Mouse (Mus musculus) c-Kit-positive CD71-positive TER-119-negative erythroid progenitor cells, embryonic 14.5 days (primary cell): ENCODE results near the gene Stard13.

Experiments used
- DNase-seq: peaks from one replicate; pipeline ENCODE4 v3.0.0-alpha.2; 2013; ENCODE audit warnings: low read depth

The Stard13 gene

DNA sequence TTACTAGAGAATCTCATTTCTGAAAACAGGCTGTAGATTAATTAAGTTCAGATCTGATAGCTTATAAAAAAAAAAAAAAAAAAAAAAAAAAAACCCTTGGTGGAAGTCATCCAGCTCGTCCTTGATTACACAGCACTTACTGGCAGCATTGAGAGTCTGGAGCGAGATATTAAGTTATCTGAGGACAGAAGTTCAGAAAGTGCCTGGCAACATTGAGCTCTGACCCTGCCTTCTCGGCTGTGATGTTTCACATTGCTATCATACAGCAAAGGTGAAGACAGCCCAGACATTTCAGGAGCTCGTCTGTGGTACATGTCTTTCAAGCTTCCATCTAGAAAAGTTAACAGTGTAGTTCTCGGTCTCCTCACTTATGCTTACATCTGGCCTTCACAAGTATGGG, 95.7 kb downstream of the Stard13 start:
- no peak for DNase-seq

- DNase-seq: no peak
Observed at GRCm38 (mm10) chr5:151137311-151137710, 96.3 kb downstream of the Stard13 start.

GRCm38 (mm10) chr5:151135965-151136364, 97.7 kb downstream of the Stard13 start:
- DNase-seq: peak; percentile 36

- no peak for DNase-seq
Observed at GRCm38 (mm10) chr5:151135078-151135826, 98.4 kb downstream of the Stard13 start.

GRCm38 (mm10) chr5:151134202-151134601, 99.4 kb downstream of the Stard13 start:
- DNase-seq: no peak

DNA sequence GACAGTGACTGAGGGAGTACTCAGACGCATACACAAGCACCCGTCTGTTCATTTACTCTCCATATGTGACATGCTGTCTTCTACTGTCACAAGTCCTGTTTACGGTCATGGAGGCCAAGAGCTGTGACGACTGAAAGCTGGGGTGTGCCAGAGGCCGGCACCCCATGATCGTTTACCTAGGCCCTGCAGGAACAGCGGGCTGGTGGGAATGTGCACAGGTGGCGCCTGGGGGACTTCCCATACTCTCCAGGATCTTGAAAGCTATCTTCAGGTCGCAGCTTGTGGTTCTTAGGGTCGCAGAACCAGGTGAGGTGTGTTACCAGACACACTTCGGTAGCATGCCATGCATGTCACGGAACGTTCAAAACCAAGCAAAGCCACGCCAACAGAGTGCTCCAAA, 99.9 kb downstream of the Stard13 start:
- no peak for DNase-seq

DNA sequence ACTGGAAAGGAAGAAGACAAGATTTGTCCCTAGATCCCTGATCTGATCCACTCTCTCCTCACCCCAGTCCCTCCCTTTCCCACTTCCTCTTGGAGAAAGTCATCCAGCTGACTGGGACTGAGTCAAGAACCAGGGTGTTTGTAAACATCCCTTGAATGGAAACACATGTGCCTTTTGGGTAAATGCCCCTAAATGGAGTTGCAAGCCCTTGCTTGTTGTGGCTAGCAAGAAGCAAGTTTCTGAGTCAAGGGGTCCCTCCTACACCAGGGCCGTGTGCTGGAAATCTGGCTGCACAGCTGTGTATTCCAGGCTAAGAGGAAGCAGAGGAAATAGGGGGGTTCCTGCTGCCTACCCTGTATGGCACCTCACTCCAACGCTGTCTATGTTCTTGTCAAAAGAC, 103.9 kb downstream of the Stard13 start:
- no peak for DNase-seq

DNA sequence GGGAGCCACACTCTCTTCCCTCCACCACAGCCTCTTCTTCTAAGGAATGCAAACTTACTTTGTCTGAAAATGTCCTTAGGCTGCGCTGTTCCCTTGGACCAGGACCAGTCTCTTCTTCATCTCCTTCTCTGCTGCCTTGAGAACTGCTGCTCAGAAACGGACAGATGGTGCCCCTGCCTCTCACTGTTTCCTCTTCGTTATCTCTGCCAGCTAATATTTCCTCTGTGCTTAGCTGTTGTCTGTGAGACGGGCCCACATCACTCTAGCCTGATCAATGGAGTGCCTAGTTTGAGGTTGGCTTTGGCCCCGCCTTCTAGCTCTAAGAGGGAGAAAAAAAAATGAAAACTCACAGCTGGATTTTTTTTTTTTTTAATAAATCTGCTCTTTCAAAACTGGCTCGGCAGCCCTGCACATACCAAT, 106.3 kb downstream of the Stard13 start:
- no peak for DNase-seq

DNA sequence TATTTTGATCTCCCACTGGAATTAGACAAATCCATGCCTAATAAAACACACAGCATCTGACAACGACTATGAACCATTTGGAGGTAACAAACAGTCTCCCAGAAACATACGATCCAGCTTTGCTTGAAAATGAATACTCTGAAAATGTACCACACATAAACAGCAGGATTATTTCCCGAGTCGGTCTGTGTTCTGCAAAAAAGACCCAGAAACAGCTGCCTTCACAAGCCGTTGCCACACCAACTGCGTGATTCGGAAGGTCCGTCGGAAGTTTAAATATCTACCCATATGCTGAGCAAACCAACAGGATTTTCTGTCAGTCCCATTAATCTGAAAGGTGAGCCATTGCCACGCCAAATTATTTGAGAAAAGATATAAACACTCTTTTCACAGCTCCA, 107.0 kb downstream of the Stard13 start:
- DNase-seq: no peak

GRCm38 (mm10) chr5:151125985-151126607, 107.5 kb downstream of the Stard13 start:
- DNase-seq: no peak

GRCm38 (mm10) chr5:151117846-151118245, 115.8 kb downstream of the Stard13 start:
- DNase-seq: no peak

DNA sequence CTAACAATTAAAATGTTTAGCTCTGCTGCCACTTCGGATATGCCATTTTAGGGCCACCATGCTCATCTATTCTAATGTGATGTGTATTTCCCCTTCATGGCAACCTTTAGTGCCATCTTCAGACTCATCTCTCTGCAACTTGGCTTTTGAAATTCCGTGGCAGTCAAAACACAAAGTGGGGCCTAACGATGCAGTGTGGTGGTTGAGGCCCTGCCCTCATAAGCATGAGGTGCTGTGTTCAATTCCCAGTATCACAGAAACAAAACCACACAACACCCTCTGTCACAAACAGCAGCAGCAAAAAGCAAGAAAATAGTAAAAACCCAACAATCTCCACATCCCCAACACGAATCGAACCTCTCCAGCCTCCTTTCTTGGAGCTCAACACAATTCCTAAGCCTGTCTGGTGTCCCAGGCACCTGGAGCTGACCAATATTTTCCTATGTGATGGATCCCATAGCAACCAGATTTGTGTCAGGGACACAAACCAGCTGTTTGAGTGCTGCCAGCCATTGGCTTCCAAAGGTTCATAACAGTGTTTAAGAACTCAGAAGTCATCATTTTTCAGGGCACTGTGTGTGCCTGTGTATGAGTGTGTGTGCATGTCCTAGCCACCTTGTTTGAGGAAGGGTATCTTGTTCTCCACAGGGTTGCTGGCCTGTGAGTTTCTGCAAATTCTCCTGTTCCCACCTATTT, 117.3 kb downstream of the Stard13 start:
- no peak for DNase-seq

- DNase-seq: no peak
Observed at GRCm38 (mm10) chr5:151112743-151113142, 120.9 kb downstream of the Stard13 start.

DNA sequence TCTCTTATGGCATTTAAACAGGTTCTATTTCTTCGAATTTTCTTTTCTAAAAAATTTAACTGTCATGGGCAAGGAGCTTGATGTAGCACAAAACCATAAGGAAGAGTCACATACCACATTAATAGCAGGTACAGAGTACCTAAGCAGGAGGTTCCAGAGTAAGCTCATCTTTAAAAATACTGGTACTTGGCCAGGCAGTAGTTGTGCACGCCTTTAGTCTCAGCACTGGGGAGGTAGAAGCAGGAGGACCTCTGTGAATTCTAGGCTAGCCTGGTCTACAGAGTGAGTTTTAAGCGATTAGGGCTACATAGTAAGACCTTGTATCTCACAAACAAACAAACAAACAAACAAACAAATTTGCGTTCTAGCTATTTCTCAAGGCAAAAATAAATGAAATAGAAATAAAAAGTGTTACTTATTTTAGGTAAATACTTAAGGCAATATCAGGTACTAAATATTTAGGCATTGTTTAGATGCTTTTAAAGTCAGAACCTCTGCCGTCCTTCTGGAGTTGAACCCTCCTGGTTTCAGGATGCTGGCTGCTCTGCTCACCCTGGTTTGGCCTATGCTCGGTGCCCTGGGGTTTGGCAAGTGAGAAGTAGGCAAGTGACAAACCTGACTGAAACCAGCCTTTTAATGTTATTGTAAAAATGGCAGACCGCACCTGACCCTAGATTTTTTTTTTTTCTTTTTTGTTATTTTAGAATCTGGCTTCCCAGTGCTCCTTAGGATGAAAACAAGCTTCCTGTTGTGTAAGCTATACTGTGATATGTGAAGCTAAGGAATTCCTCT, 122.4 kb downstream of the Stard13 start:
- no peak for DNase-seq

DNA sequence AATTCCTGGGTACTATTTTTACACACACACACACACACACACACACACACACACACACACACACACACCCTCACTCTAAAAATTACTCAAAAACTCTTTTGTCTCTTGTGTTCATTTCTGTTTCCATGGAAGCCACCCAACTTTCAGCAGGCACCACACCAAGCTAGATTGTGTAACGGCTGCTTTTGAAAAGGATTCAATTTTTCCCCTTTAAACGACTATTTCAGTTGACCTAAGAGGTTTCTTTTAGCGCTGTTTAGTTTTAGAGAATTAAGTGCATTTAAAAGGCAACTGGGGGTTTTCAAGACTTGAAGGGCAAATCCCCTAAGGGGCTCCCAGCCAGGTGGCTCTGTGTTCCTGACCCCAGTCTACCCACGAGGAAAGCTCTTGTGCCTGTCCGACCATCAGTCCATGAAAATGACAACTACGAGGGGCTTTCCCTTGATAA, 123.2 kb downstream of the Stard13 start:
- DNase-seq: no peak

- no peak for DNase-seq
Observed at GRCm38 (mm10) chr5:151109822-151110221, 123.8 kb downstream of the Stard13 start.

- DNase-seq: no peak
Observed at GRCm38 (mm10) chr5:151108955-151109354, 124.7 kb downstream of the Stard13 start.

DNA sequence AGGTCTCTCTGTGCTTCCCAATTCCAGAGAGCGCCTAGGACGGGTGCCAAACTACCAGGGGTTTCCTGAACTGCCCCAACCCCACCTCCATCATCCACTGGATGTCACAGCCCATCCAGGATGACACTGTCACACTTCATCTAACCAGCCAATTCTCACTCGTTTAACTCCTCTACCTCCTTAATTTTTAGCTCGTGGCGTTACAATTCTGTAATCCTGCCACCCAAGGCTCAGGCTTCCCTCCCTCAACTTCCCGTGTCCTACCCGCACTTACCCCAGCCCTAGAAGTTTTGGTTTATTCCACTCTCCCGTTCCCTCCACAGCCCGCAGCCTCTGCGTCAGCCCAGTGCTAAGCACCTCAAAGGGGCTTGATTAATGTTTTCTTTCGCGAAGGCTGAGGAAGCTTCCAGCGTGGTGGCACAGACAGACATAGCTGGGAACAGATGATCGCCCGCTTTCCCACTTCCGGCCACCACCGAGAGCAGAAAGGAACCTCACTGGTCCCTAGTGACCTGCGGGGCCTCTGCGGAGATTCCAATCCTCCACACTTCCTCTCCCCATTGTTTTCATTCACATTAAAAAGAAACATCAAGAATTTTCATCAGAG, 125.2 kb downstream of the Stard13 start:
- DNase-seq: no peak

GRCm38 (mm10) chr5:151106841-151107240, 126.8 kb downstream of the Stard13 start:
- DNase-seq: no peak

DNA sequence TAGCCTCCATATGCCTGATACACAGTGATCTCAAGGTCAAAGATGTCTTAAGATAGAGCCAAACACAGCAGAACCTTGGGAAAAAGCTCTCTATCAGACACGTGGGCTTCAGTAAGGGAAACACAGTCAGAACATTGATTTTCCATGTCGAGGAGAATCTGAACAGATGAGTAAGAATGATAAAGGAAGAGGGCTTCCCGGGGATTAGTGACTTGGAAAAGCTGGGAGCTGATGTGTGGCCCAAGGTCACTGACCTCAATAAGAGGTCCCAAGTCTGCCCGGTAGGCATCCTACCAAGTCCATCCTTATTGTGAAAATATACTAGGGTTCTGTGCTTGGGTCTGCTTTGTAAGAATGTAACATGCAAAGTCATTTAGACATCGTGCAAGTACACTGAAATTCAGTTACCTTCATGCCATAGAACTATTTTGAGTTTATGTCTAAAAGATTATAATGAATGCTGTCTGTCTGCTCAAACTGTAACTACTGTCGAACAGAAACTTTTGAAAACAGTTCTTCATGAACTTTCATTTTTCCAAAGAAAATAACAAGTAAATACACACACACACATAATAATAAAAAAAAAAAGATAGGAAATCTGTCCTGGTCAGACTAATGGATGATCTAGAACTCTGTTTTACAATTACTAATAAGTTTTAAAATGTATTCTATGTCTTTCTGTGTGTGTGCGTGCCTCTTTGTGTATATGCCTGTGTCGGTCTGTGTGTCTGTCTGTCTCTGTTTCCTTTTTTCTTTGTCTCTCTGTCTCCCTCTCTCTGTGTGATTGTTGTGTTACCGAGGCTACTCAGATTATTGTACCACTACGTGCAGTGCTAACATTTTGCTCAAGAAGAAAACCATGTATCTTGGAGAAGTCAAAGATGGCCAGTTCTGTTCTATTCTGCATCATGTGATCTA, 128.3 kb downstream of the Stard13 start:
- no peak for DNase-seq
